Mouse (Mus musculus) granulocyte monocyte progenitor cell, adult 5-6 weeks (primary cell): ENCODE data around the gene Vkorc1l1. TPM values are rescaled to one million over a fixed set of nuclear protein-coding genes. Genes with fewer than 3 reads are reported as not detected.

ENCODE experiments used
- ATAC-seq: replicated peaks from 2 replicates; pipeline ENCODE4 v1.8.0; 2016; ENCODE audit warnings: mild to moderate bottlenecking, moderate TSS enrichment, inconsistent platforms; ENCODE audit not compliant: poor library complexity, severe bottlenecking
- total RNA-seq, 2 experiments: library from RNA; stranded (forward) in 1 of 2; stranded (reverse) in 1 of 2; fragments of 200-712, 200-1000 nt in 1 of 2; fragments of >200 nt in 1 of 2; fragmentation: Nextera tagmentation in 1 of 2; gene quantifications; 2 replicates each; pipeline ENCODE4 v1.2.3; 2014 to 2017

Vkorc1l1 gene
- total RNA-seq, 2 experiments from 2014 or later = 26.7 to 44.6 TPM

- no peak for ATAC-seq
Observed at GRCm38 (mm10) chr5:129997700-129998099, 55.9 kb downstream of the Vkorc1l1 start.

- peak; percentile 17; the same call in 1 of the 2 replicates for ATAC-seq
Observed at GRCm38 (mm10) chr5:129999097-129999496, 57.3 kb downstream of the Vkorc1l1 start.

- peak; percentile 34 for ATAC-seq
Observed at GRCm38 (mm10) chr5:130000735-130001134, 59.0 kb downstream of the Vkorc1l1 start.

GRCm38 (mm10) chr5:130001356-130001987 is 59.7 kb downstream of the Vkorc1l1 start:
- ATAC-seq = peak; percentile 45

- peak; percentile 74 for ATAC-seq
Observed at GRCm38 (mm10) chr5:130002301-130003146, 60.8 kb downstream of the Vkorc1l1 start, which contains the start of gene Gusb. TSS of gene Gusb (minus strand) at chr5:130003049.

- ATAC-seq = peak; percentile 3
Observed at GRCm38 (mm10) chr5:130003229-130003628, 61.5 kb downstream of the Vkorc1l1 start.

GRCm38 (mm10) chr5:130007344-130007743 is 65.6 kb downstream of the Vkorc1l1 start:
- ATAC-seq = no peak

GRCm38 (mm10) chr5:130008034-130008590 is 66.3 kb downstream of the Vkorc1l1 start:
- no peak for ATAC-seq

- ATAC-seq = no peak
Observed at GRCm38 (mm10) chr5:130009784-130010183, 68.0 kb downstream of the Vkorc1l1 start.

- no peak for ATAC-seq
Observed at GRCm38 (mm10) chr5:130010961-130011360, 69.2 kb downstream of the Vkorc1l1 start.

- no peak for ATAC-seq
Observed at GRCm38 (mm10) chr5:130015104-130015503, 73.3 kb downstream of the Vkorc1l1 start.

GRCm38 (mm10) chr5:130019461-130019860 is 77.7 kb downstream of the Vkorc1l1 start:
- no peak for ATAC-seq

GRCm38 (mm10) chr5:130021361-130021966 is 79.7 kb downstream of the Vkorc1l1 start:
- no peak for ATAC-seq

- no peak for ATAC-seq
Observed at GRCm38 (mm10) chr5:130022366-130022765, 80.6 kb downstream of the Vkorc1l1 start.

GRCm38 (mm10) chr5:130023067-130023766 is 81.4 kb downstream of the Vkorc1l1 start:
- no peak for ATAC-seq

GRCm38 (mm10) chr5:130023767-130024539 is 82.2 kb downstream of the Vkorc1l1 start:
- peak; percentile 91 for ATAC-seq

GRCm38 (mm10) chr5:130027134-130027533 is 85.4 kb downstream of the Vkorc1l1 start:
- no peak for ATAC-seq

GRCm38 (mm10) chr5:130027696-130028095 is 85.9 kb downstream of the Vkorc1l1 start:
- no peak for ATAC-seq

GRCm38 (mm10) chr5:130029142-130029897 is 87.5 kb downstream of the Vkorc1l1 start, which contains the start of the genes Asl and Crcp:
TSS of gene Asl (minus strand) at chr5:130029247.
TSS of gene Crcp (plus strand) at chr5:130029290.
- ATAC-seq = peak; percentile 88
